Mouse (Mus musculus) kidney, embryonic 16.5 days (tissue): ENCODE measurements around the gene Neurl4. TPM values are rescaled to one million over a fixed set of nuclear protein-coding genes. Genes with fewer than 3 reads are reported as not detected.

Source experiments
- ATAC-seq: fragments of 200-750 bp; cut with Nextera tagmentation; 2 replicates; pipeline ENCODE4 v1.8.0; 2017; ENCODE audit warnings: moderate TSS enrichment; ENCODE audit not compliant: low FRiP score, low TSS enrichment
- H3K27ac ChIP-seq: fragments of 300-500 bp; sonication (generic); 2 replicates; pipeline ENCODE4 v1.5.1; 2014; ENCODE audit warnings: low read length
- H3K27me3 ChIP-seq: fragments of 300-500 bp; sonication (generic); 2 replicates; pipeline ENCODE4 v1.6.1; 2014; ENCODE audit warnings: low read length, control low read depth, mixed read lengths; ENCODE audit not compliant: insufficient read depth
- H3K36me3 ChIP-seq: fragments of 300-500 bp; sonication (generic); 2 replicates; pipeline ENCODE4 v1.6.1; 2014; ENCODE audit warnings: low read length, control low read depth, mixed read lengths; ENCODE audit not compliant: insufficient read depth
- H3K4me1 ChIP-seq: fragments of 300-500 bp; sonication (generic); 2 replicates; pipeline ENCODE4 v1.6.1; 2014; ENCODE audit warnings: low read length, control low read depth, mixed read lengths; ENCODE audit not compliant: insufficient read depth
- H3K4me2 ChIP-seq: fragments of 300-500 bp; sonication (generic); replicated peaks from 2 replicates; pipeline ENCODE4 v1.6.1; 2014; ENCODE audit warnings: low read depth, low read length
- H3K4me3 ChIP-seq: fragments of 300-500 bp; sonication (generic); 2 replicates; pipeline ENCODE4 v1.5.1; 2014; ENCODE audit warnings: mild to moderate bottlenecking, low read length
- H3K9ac ChIP-seq: fragments of 300-500 bp; sonication (generic); replicated peaks from 2 replicates; pipeline ENCODE4 v1.6.1; 2014; ENCODE audit warnings: low read length
- H3K9me3 ChIP-seq: fragments of 300-500 bp; sonication (generic); 2 replicates; pipeline ENCODE4 v1.6.1; 2016; ENCODE audit warnings: low read length, control low read depth
- WGBS: fragments of 180-500 bp; shearing (Covaris S2); extraction: QIAGEN DNeasy Blood & Tissue Kit; methylation state at CpG from one replicate; pipeline ENCODE4 v1.1.7; 2014; 5-methylcytosine and 5-hydroxymethylcytosine counted together
- polyA plus RNA-seq: library from polyadenylated mRNA; unstranded; fragments of >200 nt; fragmentation: Nextera tagmentation; extraction: Ambion mirVana; gene quantifications from 2 replicates; pipeline ENCODE4 v1.2.1, GENCODE M21; 2015

Neurl4 gene
- polyA plus RNA-seq, 1 experiment from 2014 or later = 12.8 TPM

- Histone ChIP-seq H3K9ac (no peak overlapping the region), H3K9me3 (no peaks in the 10 kb centered on the region), H3K36me3 (peaks cover 36% of the 10 kb centered on the region), H3K4me2 (no peak overlapping the region), H3K4me1 (peaks cover 47% of the 10 kb centered on the region), H3K27ac (no peak overlapping the region), H3K27me3 (no peaks in the 10 kb centered on the region), H3K4me3 (no peak overlapping the region)
- ATAC-seq = no peak
- WGBS = 85% methylated on average over 5 of the region's 5 CpGs
Measured at GRCm38 (mm10) chr11:69918118-69918517, 17.2 kb downstream of the Neurl4 start.

GRCm38 (mm10) chr11:69919053-69919452 lies 18.2 kb downstream of the Neurl4 start:
- H3K4me2 ChIP-seq = peak overlapping the region; percentile 91
- H3K4me1 ChIP-seq = peaks cover 42% of the 10 kb centered on the region
- WGBS = 78% methylated on average over 9 of the region's 9 CpGs
- H3K4me3 ChIP-seq = peak overlapping the region; percentile 95
- H3K27me3 ChIP-seq = no peaks in the 10 kb centered on the region
- H3K9ac ChIP-seq = peak overlapping the region; percentile 98
- peaks cover 34% of the 10 kb centered on the region for H3K36me3 ChIP-seq
- no peak for ATAC-seq
- peak overlapping the region; percentile 92; the same call in 1 of the 2 replicates for H3K27ac ChIP-seq
- no peaks in the 10 kb centered on the region for H3K9me3 ChIP-seq

GRCm38 (mm10) chr11:69919661-69920265 lies 18.9 kb downstream of the Neurl4 start:
- H3K36me3 ChIP-seq = peaks cover 34% of the 10 kb centered on the region
- H3K27ac ChIP-seq = peak overlapping the region; percentile 92
- 0% methylated on average over 17 of the region's 17 CpGs for WGBS
- peak overlapping the region; percentile 95 for H3K4me3 ChIP-seq
- peak overlapping the region; percentile 91 for H3K4me2 ChIP-seq
- H3K9me3 ChIP-seq = no peaks in the 10 kb centered on the region
- peaks cover 39% of the 10 kb centered on the region for H3K4me1 ChIP-seq
- no peak for ATAC-seq
- H3K27me3 ChIP-seq = no peaks in the 10 kb centered on the region
- peak overlapping the region; percentile 98 for H3K9ac ChIP-seq

- Histone ChIP-seq H3K4me3 (peak overlapping the region; percentile 95), H3K36me3 (peaks cover 29% of the 10 kb centered on the region), H3K9me3 (no peaks in the 10 kb centered on the region), H3K27ac (peak overlapping the region; percentile 92), H3K27me3 (no peaks in the 10 kb centered on the region), H3K9ac (peak overlapping the region; percentile 98), H3K4me2 (peak overlapping the region; percentile 91), H3K4me1 (peaks cover 32% of the 10 kb centered on the region)
- under 1% methylated on average over 32 of the region's 65 CpGs for WGBS
- ATAC-seq = peak; percentile 14
Measured at GRCm38 (mm10) chr11:69920266-69921031, 19.6 kb downstream of the Neurl4 start.

- WGBS = under 1% methylated on average over 78 of the region's 78 CpGs
- Histone ChIP-seq H3K4me2 (peak within 1 kb of the TSS; percentile 91), H3K27ac (peak within 1 kb of the TSS; percentile 97), H3K9ac (peak within 1 kb of the TSS; percentile 98), H3K4me3 (peak within 1 kb of the TSS; percentile 95), H3K9me3 (no peaks in the 10 kb centered on the region), H3K27me3 (no peaks in the 10 kb centered on the region), H3K36me3 (peaks cover 21% of the 10 kb centered on the region), H3K4me1 (peaks cover 23% of the 10 kb centered on the region)
- peak; percentile 97 for ATAC-seq
Measured at GRCm38 (mm10) chr11:69921114-69922011, 20.5 kb downstream of the Neurl4 start, which contains the start of gene Eif5a. TSS of gene Eif5a (minus strand) at chr11:69921958.

- H3K9me3 ChIP-seq = no peaks in the 10 kb centered on the region
- peak overlapping the region; percentile 95 for H3K4me3 ChIP-seq
- WGBS = 2% methylated on average over 12 of the region's 12 CpGs
- H3K4me2 ChIP-seq = peak overlapping the region; percentile 57
- peaks cover 17% of the 10 kb centered on the region for H3K36me3 ChIP-seq
- ATAC-seq = no peak
- H3K4me1 ChIP-seq = peaks cover 23% of the 10 kb centered on the region
- peak overlapping the region; percentile 97 for H3K27ac ChIP-seq
- no peaks in the 10 kb centered on the region for H3K27me3 ChIP-seq
- peak overlapping the region; percentile 76 for H3K9ac ChIP-seq
Measured at GRCm38 (mm10) chr11:69922012-69922756, 21.3 kb downstream of the Neurl4 start.

GRCm38 (mm10) chr11:69922796-69923195 lies 21.9 kb downstream of the Neurl4 start:
- Histone ChIP-seq H3K4me2 (0 out of 2 replicates have a peak overlapping the region, but pooled peaks have one; percentile 57), H3K27me3 (no peaks in the 10 kb centered on the region), H3K4me1 (peaks cover 23% of the 10 kb centered on the region), H3K9me3 (no peaks in the 10 kb centered on the region), H3K36me3 (peaks cover 11% of the 10 kb centered on the region), H3K9ac (peak overlapping the region; percentile 76; the same call in 1 of the 2 replicates), H3K27ac (peak overlapping the region; percentile 97), H3K4me3 (no peak overlapping the region)
- 60% methylated on average over 3 of the region's 3 CpGs for WGBS
- ATAC-seq = no peak

- no peaks in the 10 kb centered on the region for H3K36me3 ChIP-seq
- no peaks in the 10 kb centered on the region for H3K27me3 ChIP-seq
- no peak overlapping the region for H3K4me2 ChIP-seq
- H3K4me3 ChIP-seq = no peak overlapping the region
- H3K9ac ChIP-seq = no peak overlapping the region
- ATAC-seq = no peak
- H3K27ac ChIP-seq = no peak overlapping the region
- WGBS = 99% methylated on average over 2 of the region's 2 CpGs
- H3K4me1 ChIP-seq = peaks cover 5% of the 10 kb centered on the region; the same call in 1 of the 2 replicates
- no peaks in the 10 kb centered on the region for H3K9me3 ChIP-seq
Measured at GRCm38 (mm10) chr11:69927501-69927900, 26.6 kb downstream of the Neurl4 start.

- WGBS = 79% methylated on average over 4 of the region's 4 CpGs
Measured at GRCm38 (mm10) chr11:69929712-69930111, 28.8 kb downstream of the Neurl4 start.

More at GRCm38 (mm10) chr11:69929712-69930111, 28.8 kb downstream of the Neurl4 start:
- no peak overlapping the region for H3K27ac ChIP-seq
- no peaks in the 10 kb centered on the region; the same call in 1 of the 2 replicates for H3K4me1 ChIP-seq
- no peaks in the 10 kb centered on the region for H3K9me3 ChIP-seq
- H3K4me3 ChIP-seq = no peak overlapping the region
- H3K9ac ChIP-seq = no peak overlapping the region
- no peaks in the 10 kb centered on the region for H3K36me3 ChIP-seq
- H3K27me3 ChIP-seq = no peaks in the 10 kb centered on the region
- ATAC-seq = no peak
- H3K4me2 ChIP-seq = no peak overlapping the region
